Mouse (Mus musculus) lung, postnatal 14 days (tissue): Measurements from ENCODE around the gene Tmem86b.

Experiments used
- DNase-seq: peaks from one replicate; pipeline ENCODE4 v3.0.0; 2021

The Tmem86b gene

GRCm38 (mm10) chr7:4631031-4631430 is at the start of gene Tmem86b:
Gene Tmem86b (minus strand): TSS chr7:4631422.
- DNase-seq: no peak

GRCm38 (mm10) chr7:4675200-4675599 is 44.0 kb upstream of the Tmem86b start:
- no peak for DNase-seq

GRCm38 (mm10) chr7:4674114-4674731 is 43.0 kb upstream of the Tmem86b start:
- no peak for DNase-seq

GRCm38 (mm10) chr7:4671956-4672355 is 40.7 kb upstream of the Tmem86b start:
- DNase-seq: peak; percentile 33

- no peak for DNase-seq
Measured at GRCm38 (mm10) chr7:4670655-4671255, 39.5 kb upstream of the Tmem86b start.

GRCm38 (mm10) chr7:4669156-4669555 is 37.9 kb upstream of the Tmem86b start:
- no peak for DNase-seq

- DNase-seq: no peak
Measured at GRCm38 (mm10) chr7:4668506-4668905, 37.3 kb upstream of the Tmem86b start.

GRCm38 (mm10) chr7:4666871-4667270 is 35.6 kb upstream of the Tmem86b start:
- DNase-seq: no peak

- no peak for DNase-seq
Measured at GRCm38 (mm10) chr7:4663742-4664141, 32.5 kb upstream of the Tmem86b start.

- no peak for DNase-seq
Measured at GRCm38 (mm10) chr7:4663179-4663578, 32.0 kb upstream of the Tmem86b start.

- no peak for DNase-seq
Measured at GRCm38 (mm10) chr7:4659911-4660443, 28.8 kb upstream of the Tmem86b start.

GRCm38 (mm10) chr7:4658912-4659551 is 27.8 kb upstream of the Tmem86b start, which contains the start of gene Ppp6r1:
Gene Ppp6r1 (minus strand): TSS chr7:4659019.
- DNase-seq: peak; percentile 97

GRCm38 (mm10) chr7:4658128-4658907 is 27.1 kb upstream of the Tmem86b start:
- no peak for DNase-seq

GRCm38 (mm10) chr7:4657521-4658127 is 26.4 kb upstream of the Tmem86b start:
- DNase-seq: peak; percentile 29

GRCm38 (mm10) chr7:4656818-4657217 is 25.6 kb upstream of the Tmem86b start:
- DNase-seq: no peak

GRCm38 (mm10) chr7:4655916-4656315 is 24.7 kb upstream of the Tmem86b start:
- DNase-seq: no peak

- DNase-seq: no peak
Measured at GRCm38 (mm10) chr7:4655393-4655792, 24.2 kb upstream of the Tmem86b start.

- no peak for DNase-seq
Measured at GRCm38 (mm10) chr7:4654221-4654620, 23.0 kb upstream of the Tmem86b start.

- DNase-seq: peak; percentile 45
Measured at GRCm38 (mm10) chr7:4653780-4654179, 22.6 kb upstream of the Tmem86b start.

- no peak for DNase-seq
Measured at GRCm38 (mm10) chr7:4653351-4653750, 22.1 kb upstream of the Tmem86b start.

- DNase-seq: no peak
Measured at GRCm38 (mm10) chr7:4652726-4653125, 21.5 kb upstream of the Tmem86b start.

GRCm38 (mm10) chr7:4651581-4651980 is 20.4 kb upstream of the Tmem86b start:
- DNase-seq: no peak

GRCm38 (mm10) chr7:4647992-4648391 is 16.8 kb upstream of the Tmem86b start:
- DNase-seq: no peak
